In the genomic region with DNA sequence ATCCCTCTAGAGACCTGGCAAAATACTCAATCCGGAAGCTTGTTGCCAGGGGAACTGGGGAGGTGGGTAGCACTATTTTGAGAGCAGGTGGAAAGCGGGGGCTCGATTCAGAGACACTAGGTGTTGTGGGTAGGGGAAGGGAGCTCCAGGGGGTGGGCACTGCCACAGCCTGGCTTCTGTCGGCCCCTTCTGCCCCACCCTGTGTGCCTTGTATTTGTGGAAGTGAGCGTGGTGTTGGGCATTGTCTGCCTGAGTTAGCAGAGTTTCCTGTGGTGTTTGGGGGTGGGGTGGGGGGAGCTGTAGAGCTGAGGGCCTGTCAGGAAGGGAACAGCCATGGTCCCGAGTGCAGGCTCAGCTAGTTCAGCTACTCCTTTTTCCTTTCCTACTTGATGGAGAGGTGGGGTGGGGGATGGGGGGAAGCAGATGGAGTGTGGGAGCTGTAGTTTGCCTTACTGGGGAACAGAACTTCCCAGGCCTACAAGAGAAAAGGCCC, we compare ENCODE assay signal across 7 mouse cellular contexts. TPM values are rescaled to one million over a fixed set of nuclear protein-coding genes. Genes with fewer than 3 reads are reported as not detected.
DNase-seq lines count a peak whose midpoint lies in the region; ATAC-seq and TF ChIP-seq lines count a peak whose summit lies in the region.

No protein-coding gene starts in this region.

- peaks cover 96% of the 10 kb centered on the region for H3K36me3 ChIP-seq in limb, embryonic 12.5 days
- peaks cover 100% of the 10 kb centered on the region for H3K36me3 ChIP-seq in limb, embryonic 10.5 days
- H3K36me3 ChIP-seq in heart, embryonic 11.5 days (ENCODE audit: control insufficient read depth, insufficient read depth, low read length) = peaks cover 48% of the 10 kb centered on the region
- peaks cover 77% of the 10 kb centered on the region for H3K36me3 ChIP-seq in limb, embryonic 15.5 days
- peaks cover 68% of the 10 kb centered on the region for H3K36me3 ChIP-seq in stomach, embryonic 15.5 days

- DNase-seq in limb, embryonic 10.5 days (ENCODE audit: low spot score) = no peak
- no peak for DNase-seq in cerebellum, adult 2 months
- DNase-seq in yolk sac, embryonic 10.5 days (ENCODE audit: low spot score) = no peak

- no peak overlapping the region for H3K4me2 ChIP-seq in limb, embryonic 12.5 days
- no peak overlapping the region for H3K4me2 ChIP-seq in heart, embryonic 11.5 days
- H3K4me2 ChIP-seq in limb, embryonic 15.5 days = no peak overlapping the region
- no peak overlapping the region for H3K4me2 ChIP-seq in stomach, embryonic 15.5 days

- H3K9me3 ChIP-seq in limb, embryonic 12.5 days = no peaks in the 10 kb centered on the region
- H3K9me3 ChIP-seq in limb, embryonic 10.5 days (replicated peaks) = no peaks in the 10 kb centered on the region
- no peaks in the 10 kb centered on the region for H3K9me3 ChIP-seq in heart, embryonic 11.5 days (replicated peaks; ENCODE audit: control insufficient read depth, low read length)
- no peaks in the 10 kb centered on the region for H3K9me3 ChIP-seq in limb, embryonic 15.5 days
- no peaks in the 10 kb centered on the region for H3K9me3 ChIP-seq in stomach, embryonic 15.5 days

- 73% methylated on average over 6 of the region's 6 CpGs for WGBS in limb, embryonic 12.5 days
- WGBS in limb, embryonic 10.5 days = 77% methylated on average over 6 of the region's 6 CpGs
- 50% methylated on average over 6 of the region's 6 CpGs for WGBS in heart, embryonic 11.5 days (ENCODE audit: insufficient replicate concordance)
- 74% methylated on average over 6 of the region's 6 CpGs for WGBS in limb, embryonic 15.5 days
- WGBS in stomach, embryonic 15.5 days = 55% methylated on average over 6 of the region's 6 CpGs
- 12% methylated on average over 6 of the region's 6 CpGs for WGBS in cerebellum, adult 2 months

- H3K4me1 ChIP-seq in limb, embryonic 12.5 days (replicated peaks) = peaks cover 6% of the 10 kb centered on the region; the same call in 1 of the 2 replicates
- H3K4me1 ChIP-seq in limb, embryonic 10.5 days = peaks cover 17% of the 10 kb centered on the region
- peaks cover 60% of the 10 kb centered on the region for H3K4me1 ChIP-seq in heart, embryonic 11.5 days (ENCODE audit: control insufficient read depth, insufficient read depth, low read length)
- peaks cover 13% of the 10 kb centered on the region for H3K4me1 ChIP-seq in limb, embryonic 15.5 days
- H3K4me1 ChIP-seq in stomach, embryonic 15.5 days = peaks cover 19% of the 10 kb centered on the region
- H3K4me1 ChIP-seq in cerebellum, adult 2 months (ENCODE audit: control insufficient read depth, insufficient read depth, low read length) = peaks cover 42% of the 10 kb centered on the region

- H3K4me3 ChIP-seq in limb, embryonic 12.5 days (replicated peaks) = no peak overlapping the region
- no peak overlapping the region for H3K4me3 ChIP-seq in limb, embryonic 10.5 days
- no peak overlapping the region for H3K4me3 ChIP-seq in heart, embryonic 11.5 days (ENCODE audit: low read depth, low read length)
- H3K4me3 ChIP-seq in limb, embryonic 15.5 days = no peak overlapping the region
- no peak overlapping the region for H3K4me3 ChIP-seq in stomach, embryonic 15.5 days (replicated peaks)
- H3K4me3 ChIP-seq in cerebellum, adult 2 months (replicated peaks; ENCODE audit: insufficient read depth, low read depth, low read length) = no peak overlapping the region

- ATAC-seq in limb, embryonic 12.5 days (ENCODE audit: insufficient number of reproducible peaks, insufficient read depth, low FRiP score, low TSS enrichment, low read depth) = no peak
- ATAC-seq in heart, embryonic 11.5 days (replicated peaks; ENCODE audit: insufficient number of reproducible peaks, low FRiP score, low TSS enrichment) = no peak; the same call in 1 of the 2 replicates
- ATAC-seq in limb, embryonic 15.5 days (ENCODE audit: insufficient number of reproducible peaks, low FRiP score, low TSS enrichment, low read depth) = 0 out of 2 replicates have a peak, but pooled peaks have one; percentile 10
- ATAC-seq in stomach, embryonic 15.5 days (ENCODE audit: insufficient read depth, low FRiP score, low read depth) = peak; percentile 30

- peak overlapping the region; percentile 53; the same call in 1 of the 2 replicates for H3K27ac ChIP-seq in limb, embryonic 12.5 days
- no peak overlapping the region; the same call in 1 of the 2 replicates for H3K27ac ChIP-seq in limb, embryonic 10.5 days
- peak overlapping the region; percentile 25 for H3K27ac ChIP-seq in heart, embryonic 11.5 days (ENCODE audit: low read depth, low read length)
- H3K27ac ChIP-seq in limb, embryonic 15.5 days = peak overlapping the region; percentile 54; the same call in 1 of the 2 replicates
- H3K27ac ChIP-seq in stomach, embryonic 15.5 days = no peak overlapping the region
- H3K27ac ChIP-seq in cerebellum, adult 2 months (ENCODE audit: insufficient read depth, low read length) = no peak overlapping the region

- H3K27me3 ChIP-seq in limb, embryonic 12.5 days = no peaks in the 10 kb centered on the region
- H3K27me3 ChIP-seq in limb, embryonic 10.5 days (ENCODE audit: low read depth, poor library complexity, severe bottlenecking) = no peaks in the 10 kb centered on the region
- H3K27me3 ChIP-seq in heart, embryonic 11.5 days (ENCODE audit: control insufficient read depth, insufficient read depth, low read length) = no peaks in the 10 kb centered on the region
- no peaks in the 10 kb centered on the region for H3K27me3 ChIP-seq in limb, embryonic 15.5 days
- H3K27me3 ChIP-seq in stomach, embryonic 15.5 days (replicated peaks) = no peaks in the 10 kb centered on the region
- H3K27me3 ChIP-seq in cerebellum, adult 2 months (ENCODE audit: control insufficient read depth, insufficient read depth, low read length) = no peaks in the 10 kb centered on the region

- TF ChIP-seq CTCF in cerebellum, adult 2 months (IDR thresholded peaks at IDR 0.05; ENCODE audit: borderline replicate concordance, insufficient read depth, low read depth, low read length) = no peak

- no peak overlapping the region for H3K9ac ChIP-seq in limb, embryonic 12.5 days (replicated peaks)
- 0 out of 2 replicates have a peak overlapping the region, but pooled peaks have one; percentile 7 for H3K9ac ChIP-seq in heart, embryonic 11.5 days (ENCODE audit: low read depth, low read length)
- H3K9ac ChIP-seq in limb, embryonic 15.5 days = no peak overlapping the region
- no peak overlapping the region for H3K9ac ChIP-seq in stomach, embryonic 15.5 days

- no peak for TF ChIP-seq POLR2A in cerebellum, adult 2 months (IDR thresholded peaks at IDR 0.05; ENCODE audit: borderline replicate concordance, insufficient read depth, low read length)

RNA-seq across cellular contexts. Expression of a gene that starts 22.0 kb away (rescaled TPM):
- polyA plus RNA-seq in limb, embryonic 12.5 days (2016; fragmentation: Nextera tagmentation; extraction: Ambion mirVana) = not detected in 2 replicates
- polyA plus RNA-seq in limb, embryonic 10.5 days (2016; fragmentation: Nextera tagmentation; extraction: Ambion mirVana) = not detected in 2 replicates
- not detected in 2 replicates for polyA plus RNA-seq in heart, embryonic 11.5 days (2014; fragmentation: Nextera tagmentation; extraction: Ambion mirVana)
- polyA plus RNA-seq in limb, embryonic 15.5 days (2015; fragmentation: Nextera tagmentation; extraction: Ambion mirVana) = 0.19 TPM in 1 of 2 replicates, not detected in the other
- polyA plus RNA-seq in stomach, embryonic 15.5 days (2015; fragmentation: Nextera tagmentation; extraction: Ambion mirVana) = not detected in 2 replicates
- polyA plus RNA-seq in cerebellum, adult 2 months (2012; rRNA removed) = not detected in 2 replicates

RNA-seq across cellular contexts. Expression of a gene that starts 25.1 kb away (rescaled TPM):
- 122 and 123 TPM in 2 replicates for polyA plus RNA-seq in limb, embryonic 12.5 days (2016; fragmentation: Nextera tagmentation; extraction: Ambion mirVana)
- polyA plus RNA-seq in limb, embryonic 10.5 days (2016; fragmentation: Nextera tagmentation; extraction: Ambion mirVana) = 103 and 119 TPM in 2 replicates
- 91.4 and 102 TPM in 2 replicates for polyA plus RNA-seq in heart, embryonic 11.5 days (2014; fragmentation: Nextera tagmentation; extraction: Ambion mirVana)
- polyA plus RNA-seq in limb, embryonic 15.5 days (2015; fragmentation: Nextera tagmentation; extraction: Ambion mirVana) = 84.9 and 97.3 TPM in 2 replicates
- 77.1 and 78.7 TPM in 2 replicates for polyA plus RNA-seq in stomach, embryonic 15.5 days (2015; fragmentation: Nextera tagmentation; extraction: Ambion mirVana)
- 128 and 129 TPM in 2 replicates for polyA plus RNA-seq in cerebellum, adult 2 months (2012; rRNA removed)

RNA-seq across cellular contexts. Expression of a gene that starts 54.7 kb away (rescaled TPM):
- 127 and 128 TPM in 2 replicates for polyA plus RNA-seq in limb, embryonic 12.5 days (2016; fragmentation: Nextera tagmentation; extraction: Ambion mirVana)
- 103 and 111 TPM in 2 replicates for polyA plus RNA-seq in limb, embryonic 10.5 days (2016; fragmentation: Nextera tagmentation; extraction: Ambion mirVana)
- 68.2 and 69.8 TPM in 2 replicates for polyA plus RNA-seq in heart, embryonic 11.5 days (2014; fragmentation: Nextera tagmentation; extraction: Ambion mirVana)
- polyA plus RNA-seq in limb, embryonic 15.5 days (2015; fragmentation: Nextera tagmentation; extraction: Ambion mirVana) = 77.9 and 86.7 TPM in 2 replicates
- polyA plus RNA-seq in stomach, embryonic 15.5 days (2015; fragmentation: Nextera tagmentation; extraction: Ambion mirVana) = 81.0 and 86.9 TPM in 2 replicates
- 92.7 and 99.6 TPM in 2 replicates for polyA plus RNA-seq in cerebellum, adult 2 months (2012; rRNA removed)

RNA-seq across cellular contexts. Expression of a gene that starts 55.2 kb away (rescaled TPM):
- 184 and 190 TPM in 2 replicates for polyA plus RNA-seq in limb, embryonic 12.5 days (2016; fragmentation: Nextera tagmentation; extraction: Ambion mirVana)
- polyA plus RNA-seq in limb, embryonic 10.5 days (2016; fragmentation: Nextera tagmentation; extraction: Ambion mirVana) = 199 and 202 TPM in 2 replicates
- polyA plus RNA-seq in heart, embryonic 11.5 days (2014; fragmentation: Nextera tagmentation; extraction: Ambion mirVana) = 206 and 229 TPM in 2 replicates
- 347 and 365 TPM in 2 replicates for polyA plus RNA-seq in limb, embryonic 15.5 days (2015; fragmentation: Nextera tagmentation; extraction: Ambion mirVana)
- 339 and 359 TPM in 2 replicates for polyA plus RNA-seq in stomach, embryonic 15.5 days (2015; fragmentation: Nextera tagmentation; extraction: Ambion mirVana)
- 141 and 142 TPM in 2 replicates for polyA plus RNA-seq in cerebellum, adult 2 months (2012; rRNA removed)

Comparison
In these comparisons a context has a peak if more than half of its experiments do, and no peak if none do; other contexts are left out.
1. ATAC-seq: peak in limb, embryonic 15.5 days (single experiment) and stomach, embryonic 15.5 days (single experiment); none in limb, embryonic 12.5 days (single experiment) and heart, embryonic 11.5 days (single experiment).
2. H3K27ac ChIP-seq: peak in limb, embryonic 12.5 days (single experiment), heart, embryonic 11.5 days (single experiment) and limb, embryonic 15.5 days (single experiment); none in limb, embryonic 10.5 days (single experiment), stomach, embryonic 15.5 days (single experiment) and cerebellum, adult 2 months (single experiment).